Mouse (Mus musculus) layer of hippocampus, postnatal 25 days (tissue): ENCODE measurements at regions not wholly inside any gene's neighbourhood (a gene's known extent, or its start where the extent isn't known, plus 50 kb on each side); places are given as distances from the start of the nearest gene placed in this dataset.
A peak's percentile ranks its signal among the peaks of the same experiment; 100 is the strongest.

Experiments
- DNase-seq, 2 experiments: peaks; one replicate each; pipeline ENCODE4 v3.0.0; 2022; ENCODE audit warnings: mixed read lengths in 2 of 2, low spot score in 1 of 2; ENCODE audit errors: extremely low spot score in 1 of 2

GRCm38 (mm10) chr17:54214804-54215203 lies 84.0 kb downstream of the Slc5a7 start:
- no peak for DNase-seq

- DNase-seq: no peak
Measured at GRCm38 (mm10) chr17:54201710-54202109, 97.1 kb downstream of the Slc5a7 start.

GRCm38 (mm10) chr17:54192231-54192573 lies 106.6 kb downstream of the Slc5a7 start:
- DNase-seq: no peak

GRCm38 (mm10) chr17:54191526-54192230 lies 107.2 kb downstream of the Slc5a7 start:
- DNase-seq: peak in 1 of 2 experiments; percentile 6

- no peak for DNase-seq
Measured at GRCm38 (mm10) chr17:54188997-54189553, 109.8 kb downstream of the Slc5a7 start.

- no peak for DNase-seq
Measured at GRCm38 (mm10) chr17:54182073-54182472, 116.8 kb downstream of the Slc5a7 start.

- no peak for DNase-seq
Measured at GRCm38 (mm10) chr17:54180563-54180962, 118.3 kb downstream of the Slc5a7 start.

GRCm38 (mm10) chr17:54170762-54171161 lies 128.1 kb downstream of the Slc5a7 start:
- no peak for DNase-seq

- no peak for DNase-seq
Measured at GRCm38 (mm10) chr17:54168039-54168438, 130.8 kb downstream of the Slc5a7 start.

- no peak for DNase-seq
Measured at GRCm38 (mm10) chr17:54162383-54162782, 136.5 kb downstream of the Slc5a7 start.

- DNase-seq: no peak
Measured at GRCm38 (mm10) chr17:54158753-54159152, 140.1 kb downstream of the Slc5a7 start.

- no peak for DNase-seq
Measured at GRCm38 (mm10) chr17:54158330-54158729, 140.5 kb downstream of the Slc5a7 start.

- DNase-seq: no peak
Measured at GRCm38 (mm10) chr17:54155801-54156200, 143.0 kb downstream of the Slc5a7 start.

GRCm38 (mm10) chr17:54154536-54154935 lies 144.3 kb downstream of the Slc5a7 start:
- no peak for DNase-seq
